Mouse (Mus musculus) CH12.LX (cell line): Measurements from ENCODE around the gene Vps26a. TPM values are rescaled to one million over a fixed set of nuclear protein-coding genes. Genes with fewer than 3 reads are reported as not detected.

Experiments
- DNase-seq: peaks from one replicate; pipeline ENCODE4 v3.0.0-alpha.2; 2013; ENCODE audit errors: extremely low read depth
- H3K27ac ChIP-seq: 2 replicates; pipeline ENCODE4 v1.5.1; 2012; ENCODE audit warnings: low read depth, mild to moderate bottlenecking, control low read depth, moderate library complexity; ENCODE audit not compliant: insufficient read depth
- H3K27me3 ChIP-seq: replicated peaks from 2 replicates; pipeline ENCODE3; 2012; ENCODE audit warnings: inconsistent platforms
- H3K36me3 ChIP-seq, 2 experiments: replicated peaks in 1 of 2; 2 replicates each; pipeline versions ENCODE3 to v1.6.1; 2012; ENCODE audit warnings: inconsistent platforms in 1 of 2, low read length in 1 of 2, mild to moderate bottlenecking in 1 of 2, mixed read lengths in 1 of 2, moderate library complexity in 1 of 2; ENCODE audit not compliant: control insufficient read depth in 1 of 2, insufficient read depth in 1 of 2
- H3K4me1 ChIP-seq, 2 experiments: 2 replicates each; pipeline ENCODE4 v1.6.1; 2012; ENCODE audit warnings: inconsistent platforms in 1 of 2, moderate library complexity in 1 of 2; ENCODE audit not compliant: insufficient read depth in 2 of 2, control insufficient read depth in 1 of 2
- H3K4me2 ChIP-seq: 2 replicates; pipeline ENCODE4 v1.6.1; 2012; ENCODE audit warnings: low read depth, mild to moderate bottlenecking, control low read depth; ENCODE audit not compliant: poor library complexity, insufficient read depth, severe bottlenecking
- H3K4me3 ChIP-seq, 3 experiments: fragments of 150-350 bp in 1 of 3; sonication (generic) in 1 of 3; replicated peaks in 1 of 3; 2 replicates each; pipeline versions ENCODE3 to v1.5.1; 2011 to 2012; ENCODE audit warnings: low read depth in 2 of 3, low read length in 2 of 3, mild to moderate bottlenecking in 2 of 3, moderate library complexity in 2 of 3, control low read depth in 1 of 3, improper control_type of control experiment in 1 of 3, inconsistent platforms in 1 of 3, mixed read lengths in 1 of 3; ENCODE audit not compliant: poor library complexity in 1 of 3
- H3K79me2 ChIP-seq: replicated peaks from 2 replicates; pipeline ENCODE4 v1.6.1; 2012; ENCODE audit warnings: mild to moderate bottlenecking, moderate library complexity; ENCODE audit not compliant: control insufficient read depth, poor library complexity, insufficient read depth, severe bottlenecking; ENCODE audit errors: extremely low read depth
- H3K9ac ChIP-seq: 2 replicates; pipeline ENCODE4 v1.6.1; 2012; ENCODE audit warnings: low read depth, mild to moderate bottlenecking, control low read depth, moderate library complexity; ENCODE audit not compliant: insufficient read depth
- H3K9me3 ChIP-seq: replicated peaks from 2 replicates; pipeline ENCODE3; 2012; ENCODE audit warnings: low read length, inconsistent platforms, mixed read lengths
- CTCF ChIP-seq, 2 experiments: IDR thresholded peaks in 1 of 2; conservative IDR thresholded peaks in 1 of 2; 2 replicates each; pipeline ENCODE4 v1.5.1; 2011 to 2012; ENCODE audit warnings: low read depth in 2 of 2, low read length in 2 of 2, improper control_type of control experiment in 1 of 2, inconsistent platforms in 1 of 2, mild to moderate bottlenecking in 1 of 2, moderate library complexity in 1 of 2
- ELF1 ChIP-seq: IDR thresholded peaks from 2 replicates; pipeline ENCODE4 v1.6.1; 2014; ENCODE audit warnings: low read depth, mild to moderate bottlenecking, inconsistent platforms, low read length, improper control_type of control experiment
- ETS1 ChIP-seq: conservative IDR thresholded peaks from 2 replicates; pipeline ENCODE4 v1.6.1; 2012; ENCODE audit warnings: low read depth, mild to moderate bottlenecking, inconsistent platforms, low read length, improper control_type of control experiment, moderate library complexity
- HCFC1 ChIP-seq: IDR thresholded peaks from 2 replicates; pipeline ENCODE4 v1.6.1; 2012; ENCODE audit warnings: low read depth, mild to moderate bottlenecking, inconsistent platforms, low read length, improper control_type of control experiment
- IRF4 ChIP-seq: IDR thresholded peaks from 2 replicates; pipeline ENCODE4 v1.6.1; 2014; ENCODE audit warnings: low read depth, mild to moderate bottlenecking, inconsistent platforms, low read length, improper control_type of control experiment
- JUN ChIP-seq: IDR thresholded peaks from 2 replicates; pipeline ENCODE4 v1.6.1; 2011; ENCODE audit warnings: low read depth, mild to moderate bottlenecking, low read length, improper control_type of control experiment, moderate library complexity; ENCODE audit not compliant: insufficient read depth
- MEF2A ChIP-seq: IDR thresholded peaks from 2 replicates; pipeline ENCODE4 v1.6.1; 2014; ENCODE audit warnings: low read depth, mild to moderate bottlenecking, inconsistent platforms, low read length, improper control_type of control experiment, borderline replicate concordance
- MXI1 ChIP-seq: IDR thresholded peaks from 2 replicates; pipeline ENCODE4 v1.6.1; 2011; ENCODE audit warnings: mild to moderate bottlenecking, low read depth, low read length, improper control_type of control experiment
- POLR2AphosphoS2 ChIP-seq: IDR thresholded peaks from 2 replicates; pipeline ENCODE4 v1.6.1; 2011; ENCODE audit warnings: low read depth, low read length, improper control_type of control experiment
- RAD21 ChIP-seq: IDR thresholded peaks from 2 replicates; pipeline ENCODE4 v1.6.1; 2011; ENCODE audit warnings: low read depth, mild to moderate bottlenecking, low read length, improper control_type of control experiment, moderate library complexity
- RCOR1 ChIP-seq: conservative IDR thresholded peaks from 2 replicates; pipeline ENCODE4 v1.6.1; 2012; ENCODE audit warnings: low read depth, mild to moderate bottlenecking, inconsistent platforms, low read length, improper control_type of control experiment
- SMC3 ChIP-seq: IDR thresholded peaks from 2 replicates; pipeline ENCODE4 v1.6.1; 2011; ENCODE audit warnings: low read depth, low read length, improper control_type of control experiment
- TBP ChIP-seq: conservative IDR thresholded peaks from 2 replicates; pipeline ENCODE4 v1.6.1; 2011; ENCODE audit warnings: low read depth, low read length, improper control_type of control experiment
- ZKSCAN1 ChIP-seq: IDR thresholded peaks from 2 replicates; pipeline ENCODE4 v1.6.1; 2012; ENCODE audit warnings: low read depth, inconsistent platforms, low read length, improper control_type of control experiment, borderline replicate concordance
- dilution Hi-C: fragments of 300-500 bp; cut with MboI; formaldehyde crosslinking; loops from 2 replicates; pipeline ENCODE4 v1.14.3; 2020; ENCODE audit warnings: low sequenced_read_pairs; ENCODE audit not compliant: extremely low pct_unique_long_range_greater_than_20kb, extremely low pct_ligation_motif_present
- in situ Hi-C: fragments of 300-500 bp; cut with MboI; formaldehyde crosslinking; loops from 3 replicates; pipeline ENCODE4 v1.14.3; 2019; ENCODE audit warnings: low sequenced_read_pairs, low pct_ligation_motif_present, low pct_unique_long_range_greater_than_20kb, mixed read lengths
- polyA plus RNA-seq: library from polyadenylated mRNA; unstranded; fragments of >175 nt; gene quantifications from 2 replicates; pipeline ENCODE4 v1.2.1, GENCODE M21; 2012; ENCODE audit warnings: low read depth; ENCODE audit not compliant: insufficient read length
- total RNA-seq, 2 experiments: library from RNA; depleted of rRNA; stranded (reverse); fragments of 300-350 nt in 1 of 2; fragments of >200 nt in 1 of 2; gene quantifications; 2 replicates each; pipeline ENCODE4 v1.2.3; 2012 to 2014

Gene Vps26a
- total and polyA plus RNA-seq, 3 experiments = 14.2 to 33.5 (median 32.5) TPM

DNA sequence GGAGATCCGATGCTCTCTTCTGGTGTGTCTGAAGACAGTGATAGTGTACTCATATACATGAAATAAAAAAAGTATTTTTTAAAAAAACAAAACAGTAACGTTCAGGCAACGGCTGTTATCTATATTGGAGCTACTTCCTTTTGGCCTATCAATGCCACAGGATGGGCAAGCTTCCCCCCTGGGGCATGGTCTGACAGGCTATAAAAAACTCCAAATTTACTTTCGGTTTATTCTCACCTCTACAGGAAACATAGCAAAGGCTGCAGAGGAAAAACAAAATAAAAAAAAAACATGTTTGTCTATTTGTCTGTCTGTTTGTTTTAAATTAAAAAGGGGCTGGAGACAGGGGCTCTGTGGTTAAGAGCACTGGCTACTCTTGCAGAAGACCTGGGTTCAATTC lies 16.7 kb upstream of the Vps26a start:
- Histone ChIP-seq H3K36me3 (peaks cover 6 to 15% of the 10 kb centered on the region in 2 experiments), H3K4me3 (peak overlapping the region in 2 of 3 experiments; percentile 23 to 33), H3K27me3 (no peaks in the 10 kb centered on the region), H3K79me2 (peaks cover 79% of the 10 kb centered on the region), H3K4me1 (peaks cover 3 to 48% of the 10 kb centered on the region in 2 experiments), H3K9ac (peak overlapping the region; percentile 81), H3K9me3 (no peaks in the 10 kb centered on the region), H3K4me2 (peak overlapping the region; percentile 80), H3K27ac (peak overlapping the region; percentile 41; the same call in 1 of the 2 replicates)
- DNase-seq = no peak
- in situ Hi-C loops = no loop called here
- peak; percentile 57; the same call in 1 of the 2 replicates for TF ChIP-seq MEF2A
- no peak for TF ChIP-seq RAD21
- dilution Hi-C loops = no loop called here

DNA sequence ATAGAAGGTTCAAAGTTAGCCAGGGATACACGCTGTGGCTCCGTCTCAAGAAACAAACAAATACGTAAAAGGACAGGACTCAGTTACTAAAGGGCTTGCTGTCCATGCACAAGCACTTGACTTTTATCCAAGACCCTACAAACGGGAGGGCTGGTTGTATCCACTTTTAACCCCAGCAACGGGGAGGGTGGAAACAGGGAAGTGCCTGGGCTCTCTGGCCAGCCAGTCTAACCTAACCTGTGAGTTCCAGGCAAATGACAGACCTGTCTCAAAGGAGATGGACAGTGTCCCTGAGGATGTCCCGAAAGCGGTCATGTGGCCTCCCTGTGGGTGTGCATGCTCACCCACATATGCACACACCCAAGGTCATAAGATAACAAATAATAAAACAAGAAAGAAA lies 15.3 kb upstream of the Vps26a start:
- peak overlapping the region; percentile 81 for H3K9ac ChIP-seq
- H3K9me3 ChIP-seq = no peaks in the 10 kb centered on the region
- peak overlapping the region; percentile 34 for H3K27ac ChIP-seq
- H3K4me1 ChIP-seq = peaks cover 2 to 44% of the 10 kb centered on the region in 2 experiments; a peak in 3 of 4 replicates
- dilution Hi-C loops = no loop called here
- peaks cover 85% of the 10 kb centered on the region for H3K79me2 ChIP-seq
- H3K4me2 ChIP-seq = peak overlapping the region; percentile 80
- TF ChIP-seq POLR2AphosphoS2 (no peak), MXI1 (peak; percentile 19; the same call in 1 of the 2 replicates), ELF1 (0 out of 2 replicates have a peak, but pooled peaks have one; percentile 12), JUN (no peak), MEF2A (no peak)
- in situ Hi-C loops = no loop called here
- H3K27me3 ChIP-seq = no peaks in the 10 kb centered on the region
- peak overlapping the region; percentile 7 to 24 (median 9) for H3K4me3 ChIP-seq
- peaks cover 16 to 24% of the 10 kb centered on the region in 2 experiments for H3K36me3 ChIP-seq
- DNase-seq = no peak

DNA sequence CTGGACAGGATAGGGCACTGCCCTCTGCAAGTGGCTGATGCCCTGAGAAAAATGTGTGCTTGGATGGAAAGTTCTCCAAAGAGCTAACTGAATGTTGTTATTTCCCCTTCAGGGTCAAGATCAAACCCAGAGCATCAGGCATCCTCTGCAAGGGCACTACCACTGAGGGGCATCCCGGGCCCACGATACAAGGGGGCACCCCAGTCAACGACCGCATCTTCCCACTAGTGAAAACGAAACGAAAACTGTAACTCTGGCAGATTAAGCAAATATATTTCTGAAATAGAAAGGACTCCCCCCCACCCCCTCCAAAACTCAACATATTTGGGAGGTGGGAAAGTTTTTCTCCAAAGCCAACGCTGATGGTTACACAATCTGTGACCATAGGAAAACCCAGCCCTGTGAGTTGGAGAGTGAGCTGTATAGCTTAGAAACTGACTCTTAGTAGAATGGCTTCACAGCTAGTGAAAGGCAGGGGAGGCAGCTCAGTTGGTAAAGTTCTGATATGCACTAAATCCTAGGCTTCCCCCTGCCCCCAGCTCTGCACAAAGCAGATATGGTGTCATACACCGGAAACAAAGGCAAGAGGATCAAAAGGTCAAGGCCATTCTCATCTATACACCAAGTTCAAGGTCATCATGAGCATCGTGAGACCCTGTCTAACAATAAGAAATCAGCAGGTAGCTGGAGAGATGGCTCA lies 14.5 kb upstream of the Vps26a start:
- peak overlapping the region; percentile 80 for H3K4me2 ChIP-seq
- H3K9me3 ChIP-seq = no peaks in the 10 kb centered on the region
- H3K4me3 ChIP-seq = peak overlapping the region; percentile 23 to 55 (median 28)
- no peaks in the 10 kb centered on the region for H3K27me3 ChIP-seq
- H3K36me3 ChIP-seq = peaks cover 23 to 30% of the 10 kb centered on the region in 2 experiments
- in situ Hi-C loops = no loop called here
- DNase-seq = no peak
- peak overlapping the region; percentile 63; the same call in 1 of the 2 replicates for H3K9ac ChIP-seq
- TF ChIP-seq CTCF (conservative IDR thresholded peaks at IDR 0.05 in 1 of 2, IDR thresholded peaks at IDR 0.05 in 1 of 2; ENCODE audit: low read depth in 2 of 2, low read length in 2 of 2) = peak in 1 of 2 experiments; percentile 50; a peak in 2 of 4 replicates
- 0 out of 2 replicates have a peak, but pooled peaks have one; percentile 55 for TF ChIP-seq TBP
- TF ChIP-seq HCFC1 = no peak
- TF ChIP-seq ETS1 = peak; percentile 94
- peak; percentile 37 for TF ChIP-seq RAD21
- peak; percentile 37 for TF ChIP-seq SMC3
- TF ChIP-seq IRF4 = peak; percentile 77
- TF ChIP-seq ZKSCAN1 = no peak
- TF ChIP-seq MEF2A = peak; percentile 82
- TF ChIP-seq RCOR1 = no peak
- peaks cover 78% of the 10 kb centered on the region for H3K79me2 ChIP-seq
- dilution Hi-C loops = no loop called here
- H3K4me1 ChIP-seq = peaks cover 2 to 44% of the 10 kb centered on the region in 2 experiments; a peak in 3 of 4 replicates
- peak overlapping the region; percentile 70 for H3K27ac ChIP-seq
